Mouse (Mus musculus): Measurements from ENCODE around the gene Bnipl. TPM values are rescaled to one million over a fixed set of nuclear protein-coding genes. Genes with fewer than 3 reads are reported as not detected.

The Bnipl gene
- polyA plus RNA-seq, 1 experiment = 4.1 TPM

DNA sequence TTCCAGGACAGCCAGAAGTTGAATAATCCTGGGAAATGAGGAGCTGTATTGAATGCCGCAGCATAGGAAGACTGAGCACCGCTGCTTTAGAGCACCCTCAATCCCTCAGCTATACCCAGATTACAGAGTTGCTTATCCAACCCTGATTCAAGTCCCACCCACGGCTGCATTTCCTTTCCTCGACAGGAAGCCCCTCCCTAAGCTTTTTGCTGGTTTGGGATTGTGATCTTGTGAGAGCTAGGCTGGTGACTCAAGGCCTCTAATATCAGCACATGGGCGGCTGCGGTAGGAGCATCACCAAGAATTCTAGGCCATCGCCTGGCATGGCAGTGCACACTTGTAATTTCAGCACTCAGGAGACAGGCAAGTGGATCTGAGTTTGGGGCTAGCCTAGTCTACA is 35.5 kb upstream of the Bnipl start:
- H3K36me3 ChIP-seq (ENCODE audit: control insufficient read depth, insufficient read depth, low read length, poor library complexity, severe bottlenecking) = peaks cover 10% of the 10 kb centered on the region
- H3K4me1 ChIP-seq (ENCODE audit: control insufficient read depth, insufficient read depth, low read length) = peaks cover 3% of the 10 kb centered on the region
- H3K27ac ChIP-seq (ENCODE audit: insufficient read depth, low read length) = peak overlapping the region; percentile 61
- no peaks in the 10 kb centered on the region for H3K9me3 ChIP-seq (replicated peaks; ENCODE audit: control insufficient read depth, insufficient read depth, low read length, poor library complexity, severe bottlenecking)
- no peaks in the 10 kb centered on the region for H3K27me3 ChIP-seq (ENCODE audit: control insufficient read depth, insufficient read depth, low read length, poor library complexity, severe bottlenecking)
- H3K9ac ChIP-seq (ENCODE audit: low read depth, poor library complexity, severe bottlenecking) = peak overlapping the region; percentile 8; the same call in 1 of the 2 replicates
- peak overlapping the region; percentile 55 for H3K4me3 ChIP-seq (ENCODE audit: low read depth, low read length)
- TF ChIP-seq POLR2A (IDR thresholded peaks at IDR 0.05; ENCODE audit: insufficient read depth, low read length) (peak; percentile 16), CTCF (IDR thresholded peaks at IDR 0.05; ENCODE audit: low read depth, low read length) (no peak)

DNA sequence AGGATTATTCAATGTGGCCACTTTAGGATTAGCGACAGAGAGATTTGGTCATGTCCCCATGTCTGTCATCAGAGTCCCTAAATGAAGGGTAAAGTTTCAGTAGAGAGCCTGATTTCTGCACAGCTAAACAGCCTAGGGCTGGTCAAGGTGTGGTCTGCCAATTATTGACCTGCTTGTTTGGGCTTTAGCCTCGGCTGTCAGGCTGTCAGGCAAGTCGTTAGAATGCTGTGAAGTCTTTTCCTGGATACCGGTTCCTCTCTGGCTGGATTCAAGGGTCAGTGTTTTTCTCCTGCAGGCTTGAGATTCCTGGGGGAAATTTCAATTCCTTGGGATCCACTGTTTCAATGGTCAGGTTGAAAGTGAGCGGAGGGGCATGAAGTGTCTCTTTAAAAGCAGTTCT is 35.0 kb upstream of the Bnipl start:
- H3K27me3 ChIP-seq (ENCODE audit: control insufficient read depth, insufficient read depth, low read length, poor library complexity, severe bottlenecking) = no peaks in the 10 kb centered on the region
- peaks cover 10% of the 10 kb centered on the region for H3K36me3 ChIP-seq (ENCODE audit: control insufficient read depth, insufficient read depth, low read length, poor library complexity, severe bottlenecking)
- H3K9me3 ChIP-seq (replicated peaks; ENCODE audit: control insufficient read depth, insufficient read depth, low read length, poor library complexity, severe bottlenecking) = no peaks in the 10 kb centered on the region
- TF ChIP-seq EP300 (IDR thresholded peaks at IDR 0.05; ENCODE audit: insufficient read depth, low read depth, low read length) (no peak), CTCF (IDR thresholded peaks at IDR 0.05; ENCODE audit: low read depth, low read length) (no peak), POLR2A (IDR thresholded peaks at IDR 0.05; ENCODE audit: insufficient read depth, low read length) (no peak)
- H3K9ac ChIP-seq (ENCODE audit: low read depth, poor library complexity, severe bottlenecking) = peak overlapping the region; percentile 8; the same call in 1 of the 2 replicates
- peak overlapping the region; percentile 61 for H3K27ac ChIP-seq (ENCODE audit: insufficient read depth, low read length)
- peaks cover 3% of the 10 kb centered on the region for H3K4me1 ChIP-seq (ENCODE audit: control insufficient read depth, insufficient read depth, low read length)
- peak overlapping the region; percentile 55 for H3K4me3 ChIP-seq (ENCODE audit: low read depth, low read length)

DNA sequence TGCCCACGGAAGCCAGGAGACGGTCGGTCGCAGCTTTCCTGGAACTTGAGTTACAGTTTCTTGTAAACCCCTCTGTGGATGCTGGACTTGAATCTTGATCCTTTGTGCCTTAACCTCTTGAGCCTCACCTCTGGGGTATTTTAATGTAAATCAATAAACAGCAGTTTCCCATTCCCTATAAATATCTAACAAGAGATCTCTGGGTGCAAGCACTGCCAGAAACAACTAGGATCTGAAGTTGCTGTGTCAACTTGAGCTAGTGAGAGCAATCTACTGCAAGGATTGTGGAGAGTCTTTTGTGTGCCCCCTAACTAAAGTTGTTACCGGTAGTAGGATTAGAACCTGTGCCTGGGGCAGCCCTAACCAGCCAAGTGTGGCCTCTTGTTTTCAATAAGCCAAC is 34.4 kb upstream of the Bnipl start:
- H3K9me3 ChIP-seq (replicated peaks; ENCODE audit: control insufficient read depth, insufficient read depth, low read length, poor library complexity, severe bottlenecking) = no peaks in the 10 kb centered on the region
- TF ChIP-seq CTCF (IDR thresholded peaks at IDR 0.05; ENCODE audit: low read depth, low read length) (no peak), POLR2A (IDR thresholded peaks at IDR 0.05; ENCODE audit: insufficient read depth, low read length) (no peak), EP300 (IDR thresholded peaks at IDR 0.05; ENCODE audit: insufficient read depth, low read depth, low read length) (no peak)
- no peaks in the 10 kb centered on the region for H3K27me3 ChIP-seq (ENCODE audit: control insufficient read depth, insufficient read depth, low read length, poor library complexity, severe bottlenecking)
- H3K4me3 ChIP-seq (ENCODE audit: low read depth, low read length) = no peak overlapping the region
- no peak overlapping the region for H3K27ac ChIP-seq (ENCODE audit: insufficient read depth, low read length)
- H3K4me1 ChIP-seq (ENCODE audit: control insufficient read depth, insufficient read depth, low read length) = no peaks in the 10 kb centered on the region
- no peak overlapping the region; the same call in 1 of the 2 replicates for H3K9ac ChIP-seq (ENCODE audit: low read depth, poor library complexity, severe bottlenecking)
- H3K36me3 ChIP-seq (ENCODE audit: control insufficient read depth, insufficient read depth, low read length, poor library complexity, severe bottlenecking) = peaks cover 10% of the 10 kb centered on the region

DNA sequence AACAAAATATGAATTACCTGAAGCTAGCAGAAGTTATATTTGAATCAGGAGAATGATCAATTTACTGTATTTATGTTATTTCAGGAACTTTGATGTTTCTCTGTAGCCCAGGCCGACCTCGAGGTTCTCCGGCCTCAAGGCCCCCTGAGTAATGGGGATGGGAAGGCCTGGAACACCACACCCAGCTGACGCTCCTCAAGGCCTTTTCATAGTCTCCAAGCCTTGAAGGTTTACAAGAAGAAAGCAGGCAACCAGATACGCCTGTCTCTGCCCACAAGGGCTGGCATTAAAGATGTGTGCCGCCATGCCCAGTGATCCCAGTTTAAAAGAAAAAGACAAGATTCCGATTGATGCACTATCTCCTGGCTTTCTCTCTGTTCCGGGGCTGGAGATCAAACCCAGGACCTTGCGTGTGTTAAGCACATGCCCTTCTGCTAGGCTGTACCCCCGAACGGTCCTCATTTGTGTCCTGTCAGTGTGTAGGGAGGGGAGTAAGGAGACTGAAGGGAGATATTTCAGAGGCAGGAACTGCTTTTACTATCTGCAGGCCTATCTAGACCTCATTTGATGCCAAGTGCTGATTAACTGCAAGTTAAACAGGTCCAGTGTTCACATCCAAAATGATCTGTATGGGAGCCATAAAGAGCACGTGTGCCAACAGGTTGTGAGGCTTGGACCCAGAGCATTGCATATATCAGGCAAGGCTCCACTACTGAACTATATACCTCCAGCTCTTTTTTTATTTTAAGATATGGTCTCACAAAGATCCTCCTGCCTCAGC is 33.7 kb upstream of the Bnipl start:
- no peak overlapping the region for H3K27ac ChIP-seq (ENCODE audit: insufficient read depth, low read length)
- no peak for TF ChIP-seq EP300 (IDR thresholded peaks at IDR 0.05; ENCODE audit: insufficient read depth, low read depth, low read length)
- no peak for TF ChIP-seq POLR2A (IDR thresholded peaks at IDR 0.05; ENCODE audit: insufficient read depth, low read length)
- TF ChIP-seq CTCF (IDR thresholded peaks at IDR 0.05; ENCODE audit: low read depth, low read length) = no peak
- H3K27me3 ChIP-seq (ENCODE audit: control insufficient read depth, insufficient read depth, low read length, poor library complexity, severe bottlenecking) = no peaks in the 10 kb centered on the region
- H3K9ac ChIP-seq (ENCODE audit: low read depth, poor library complexity, severe bottlenecking) = peak overlapping the region; percentile 65; the same call in 1 of the 2 replicates
- H3K4me1 ChIP-seq (ENCODE audit: control insufficient read depth, insufficient read depth, low read length) = no peaks in the 10 kb centered on the region
- H3K36me3 ChIP-seq (ENCODE audit: control insufficient read depth, insufficient read depth, low read length, poor library complexity, severe bottlenecking) = peaks cover 10% of the 10 kb centered on the region
- H3K4me3 ChIP-seq (ENCODE audit: low read depth, low read length) = no peak overlapping the region
- H3K9me3 ChIP-seq (replicated peaks; ENCODE audit: control insufficient read depth, insufficient read depth, low read length, poor library complexity, severe bottlenecking) = no peaks in the 10 kb centered on the region

DNA sequence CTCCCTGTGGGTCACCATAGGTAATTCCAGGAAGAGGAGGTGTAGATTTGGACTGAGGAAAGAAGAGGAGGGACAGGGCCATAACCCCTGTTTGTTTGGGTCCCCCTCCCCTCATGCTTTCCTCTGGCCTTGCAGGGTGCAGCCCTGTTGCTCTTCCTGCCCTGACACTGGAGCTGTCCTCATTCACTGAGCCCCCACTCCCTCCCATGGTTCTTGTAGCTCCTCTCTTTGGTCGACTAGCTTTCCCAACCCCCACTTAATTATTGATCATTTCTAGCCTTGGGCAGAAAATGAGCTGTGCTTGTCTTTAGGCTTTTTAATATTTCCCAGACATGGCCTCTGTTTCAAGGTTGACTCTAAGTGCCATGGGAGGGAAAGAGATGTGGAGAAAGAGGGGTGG is 33.1 kb upstream of the Bnipl start:
- TF ChIP-seq POLR2A (IDR thresholded peaks at IDR 0.05; ENCODE audit: insufficient read depth, low read length) (no peak), EP300 (IDR thresholded peaks at IDR 0.05; ENCODE audit: insufficient read depth, low read depth, low read length) (no peak), CTCF (IDR thresholded peaks at IDR 0.05; ENCODE audit: low read depth, low read length) (no peak)
- Histone ChIP-seq H3K27me3 (ENCODE audit: control insufficient read depth, insufficient read depth, low read length, poor library complexity, severe bottlenecking) (no peaks in the 10 kb centered on the region), H3K9ac (ENCODE audit: low read depth, poor library complexity, severe bottlenecking) (peak overlapping the region; percentile 65; the same call in 1 of the 2 replicates), H3K27ac (ENCODE audit: insufficient read depth, low read length) (peak overlapping the region; percentile 95; the same call in 1 of the 2 replicates), H3K36me3 (ENCODE audit: control insufficient read depth, insufficient read depth, low read length, poor library complexity, severe bottlenecking) (peaks cover 10% of the 10 kb centered on the region), H3K9me3 (replicated peaks; ENCODE audit: control insufficient read depth, insufficient read depth, low read length, poor library complexity, severe bottlenecking) (no peaks in the 10 kb centered on the region), H3K4me3 (ENCODE audit: low read depth, low read length) (peak overlapping the region; percentile 6; the same call in 1 of the 2 replicates), H3K4me1 (ENCODE audit: control insufficient read depth, insufficient read depth, low read length) (no peaks in the 10 kb centered on the region)

DNA sequence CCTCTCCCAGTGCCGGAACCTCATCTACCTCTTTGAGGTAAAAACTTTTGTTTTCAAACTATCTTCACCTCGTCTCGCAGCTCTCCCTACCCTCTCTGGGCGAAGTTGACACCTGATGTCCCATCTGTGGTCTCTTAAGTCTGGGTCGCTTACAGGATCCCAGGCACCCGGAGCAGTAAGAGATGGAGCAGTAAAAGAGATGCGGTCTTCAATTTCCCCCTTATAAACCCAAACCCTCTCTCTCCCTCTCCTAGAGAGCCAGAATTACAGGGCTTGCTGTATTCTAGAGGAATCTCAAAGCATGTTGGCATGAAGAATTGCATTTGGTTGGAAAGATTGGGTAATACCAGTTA is 32.6 kb upstream of the Bnipl start:
- Histone ChIP-seq H3K27ac (ENCODE audit: insufficient read depth, low read length) (peak overlapping the region; percentile 95), H3K4me1 (ENCODE audit: control insufficient read depth, insufficient read depth, low read length) (no peaks in the 10 kb centered on the region), H3K9me3 (replicated peaks; ENCODE audit: control insufficient read depth, insufficient read depth, low read length, poor library complexity, severe bottlenecking) (no peaks in the 10 kb centered on the region), H3K4me3 (ENCODE audit: low read depth, low read length) (peak overlapping the region; percentile 70), H3K9ac (ENCODE audit: low read depth, poor library complexity, severe bottlenecking) (peak overlapping the region; percentile 65), H3K27me3 (ENCODE audit: control insufficient read depth, insufficient read depth, low read length, poor library complexity, severe bottlenecking) (no peaks in the 10 kb centered on the region), H3K36me3 (ENCODE audit: control insufficient read depth, insufficient read depth, low read length, poor library complexity, severe bottlenecking) (peaks cover 8% of the 10 kb centered on the region)
- TF ChIP-seq EP300 (IDR thresholded peaks at IDR 0.05; ENCODE audit: insufficient read depth, low read depth, low read length) (no peak), POLR2A (IDR thresholded peaks at IDR 0.05; ENCODE audit: insufficient read depth, low read length) (no peak), CTCF (IDR thresholded peaks at IDR 0.05; ENCODE audit: low read depth, low read length) (no peak)
